Mouse (Mus musculus) megakaryocyte, embryonic 14.5 days (primary cell): ENCODE measurements around the gene Mpp2. TPM values are rescaled to one million over a fixed set of nuclear protein-coding genes. Genes with fewer than 3 reads are reported as not detected.

Experiments
- H3K27me3 ChIP-seq: replicated peaks from 2 replicates; pipeline ENCODE3; 2012; ENCODE audit warnings: inconsistent platforms
- H3K36me3 ChIP-seq: replicated peaks from 2 replicates; pipeline ENCODE3; 2012; ENCODE audit warnings: low read length, inconsistent platforms, mixed read lengths
- H3K4me1 ChIP-seq: 2 replicates; pipeline ENCODE4 v1.6.1; 2012; ENCODE audit warnings: inconsistent platforms
- H3K4me3 ChIP-seq: replicated peaks from 2 replicates; pipeline ENCODE3; 2012; ENCODE audit warnings: moderate library complexity, mild to moderate bottlenecking, inconsistent platforms
- H3K9me3 ChIP-seq: 2 replicates; pipeline ENCODE4 v1.6.1; 2012; ENCODE audit warnings: inconsistent platforms
- FLI1 ChIP-seq: IDR thresholded peaks from 2 replicates; pipeline ENCODE4 v1.6.1; 2012; ENCODE audit warnings: low read length, inconsistent platforms, mixed read lengths
- GATA1 ChIP-seq: IDR thresholded peaks from 3 replicates; pipeline ENCODE4 v1.6.1; 2012; ENCODE audit warnings: mixed read lengths, low read length, inconsistent platforms, borderline replicate concordance
- polyA plus RNA-seq: library from polyadenylated mRNA; stranded (reverse); fragments of >175 nt; gene quantifications from 2 replicates; pipeline ENCODE4 v1.2.3, GENCODE M21; 2012; ENCODE audit warnings: low replicate concordance; ENCODE audit not compliant: insufficient read depth

Gene Mpp2
- polyA plus RNA-seq, 1 experiment, result 7.0 TPM

GRCm38 (mm10) chr11:102073722-102074121 lies 14.6 kb downstream of the Mpp2 start:
- Histone ChIP-seq H3K9me3 (no peaks in the 10 kb centered on the region), H3K36me3 (no peaks in the 10 kb centered on the region)

GRCm38 (mm10) chr11:102072729-102073128 lies 15.6 kb downstream of the Mpp2 start:
- peaks cover 48% of the 10 kb centered on the region for H3K27me3 ChIP-seq
- TF ChIP-seq FLI1 (no peak), GATA1 (no peak)
- H3K9me3 ChIP-seq, result no peaks in the 10 kb centered on the region
- H3K4me3 ChIP-seq, result no peak overlapping the region
- no peaks in the 10 kb centered on the region for H3K4me1 ChIP-seq
- H3K36me3 ChIP-seq, result no peaks in the 10 kb centered on the region

More at GRCm38 (mm10) chr11:102073722-102074121, 14.6 kb downstream of the Mpp2 start:
- H3K27me3 ChIP-seq, result peaks cover 53% of the 10 kb centered on the region
- TF ChIP-seq GATA1 (no peak), FLI1 (no peak)
- peaks cover 3% of the 10 kb centered on the region; the same call in 1 of the 2 replicates for H3K4me1 ChIP-seq
- no peak overlapping the region for H3K4me3 ChIP-seq

- H3K27me3 ChIP-seq, result peaks cover 48% of the 10 kb centered on the region
- no peaks in the 10 kb centered on the region for H3K36me3 ChIP-seq
Measured at GRCm38 (mm10) chr11:102070426-102070825, 17.9 kb downstream of the Mpp2 start.

GRCm38 (mm10) chr11:102069633-102070032 lies 18.7 kb downstream of the Mpp2 start:
- TF ChIP-seq FLI1, result no peak
- no peak for TF ChIP-seq GATA1
- Histone ChIP-seq H3K9me3 (no peaks in the 10 kb centered on the region), H3K4me1 (no peaks in the 10 kb centered on the region), H3K36me3 (no peaks in the 10 kb centered on the region), H3K27me3 (peaks cover 43% of the 10 kb centered on the region), H3K4me3 (no peak overlapping the region)

More at GRCm38 (mm10) chr11:102070426-102070825, 17.9 kb downstream of the Mpp2 start:
- Histone ChIP-seq H3K4me3 (no peak overlapping the region), H3K4me1 (no peaks in the 10 kb centered on the region), H3K9me3 (no peaks in the 10 kb centered on the region)
- TF ChIP-seq GATA1, result no peak
- no peak for TF ChIP-seq FLI1

GRCm38 (mm10) chr11:102068969-102069368 lies 19.3 kb downstream of the Mpp2 start:
- H3K9me3 ChIP-seq, result no peaks in the 10 kb centered on the region
- no peaks in the 10 kb centered on the region for H3K4me1 ChIP-seq
- no peaks in the 10 kb centered on the region for H3K36me3 ChIP-seq
- H3K4me3 ChIP-seq, result no peak overlapping the region
- H3K27me3 ChIP-seq, result peaks cover 43% of the 10 kb centered on the region
- TF ChIP-seq GATA1 (no peak), FLI1 (no peak)

- TF ChIP-seq GATA1 (no peak), FLI1 (no peak)
- peaks cover 65% of the 10 kb centered on the region for H3K27me3 ChIP-seq
- H3K9me3 ChIP-seq, result no peaks in the 10 kb centered on the region
- H3K4me1 ChIP-seq, result peaks cover 17% of the 10 kb centered on the region
- no peak overlapping the region for H3K4me3 ChIP-seq
- peaks cover 18% of the 10 kb centered on the region for H3K36me3 ChIP-seq
Measured at GRCm38 (mm10) chr11:102063076-102063475, 25.2 kb downstream of the Mpp2 start.

GRCm38 (mm10) chr11:102061941-102062473 lies 26.3 kb downstream of the Mpp2 start:
- TF ChIP-seq GATA1 (no peak), FLI1 (no peak)
- H3K36me3 ChIP-seq, result peaks cover 18% of the 10 kb centered on the region

GRCm38 (mm10) chr11:102061236-102061940 lies 26.9 kb downstream of the Mpp2 start:
- Histone ChIP-seq H3K9me3 (no peaks in the 10 kb centered on the region), H3K4me3 (peak overlapping the region; percentile 83), H3K4me1 (peaks cover 27% of the 10 kb centered on the region), H3K27me3 (peaks cover 74% of the 10 kb centered on the region), H3K36me3 (peaks cover 18% of the 10 kb centered on the region)
- TF ChIP-seq GATA1 (no peak), FLI1 (no peak)

More at GRCm38 (mm10) chr11:102061941-102062473, 26.3 kb downstream of the Mpp2 start:
- Histone ChIP-seq H3K4me3 (no peak overlapping the region), H3K9me3 (no peaks in the 10 kb centered on the region), H3K4me1 (peaks cover 22% of the 10 kb centered on the region), H3K27me3 (peaks cover 70% of the 10 kb centered on the region)

GRCm38 (mm10) chr11:102053847-102054246 lies 34.5 kb downstream of the Mpp2 start:
- Histone ChIP-seq H3K27me3 (peaks cover 62% of the 10 kb centered on the region), H3K4me3 (no peak overlapping the region), H3K36me3 (no peaks in the 10 kb centered on the region), H3K9me3 (no peaks in the 10 kb centered on the region), H3K4me1 (peaks cover 17% of the 10 kb centered on the region)
- TF ChIP-seq GATA1 (no peak), FLI1 (no peak)

- TF ChIP-seq FLI1 (no peak), GATA1 (no peak)
- Histone ChIP-seq H3K9me3 (no peaks in the 10 kb centered on the region), H3K4me3 (no peak overlapping the region), H3K36me3 (no peaks in the 10 kb centered on the region), H3K4me1 (peaks cover 17% of the 10 kb centered on the region), H3K27me3 (peaks cover 60% of the 10 kb centered on the region)
Measured at GRCm38 (mm10) chr11:102053183-102053582, 35.1 kb downstream of the Mpp2 start.
